Mouse (Mus musculus) heart, adult 2 months (tissue): ENCODE measurements around the gene Btbd9.

ENCODE experiments used
- CTCF ChIP-seq: fragments of 200-600 bp; IDR thresholded peaks from 2 replicates; pipeline ENCODE4 v1.8.1; 2022; ENCODE audit warnings: antibody characterized with exemption, mild to moderate bottlenecking, moderate library complexity
- EP300 ChIP-seq: fragments of 200-500 bp; IDR thresholded peaks from 2 replicates; pipeline ENCODE4 v1.6.1; 2011; ENCODE audit warnings: low read depth, low read length, control low read depth; ENCODE audit not compliant: insufficient read depth

DNA sequence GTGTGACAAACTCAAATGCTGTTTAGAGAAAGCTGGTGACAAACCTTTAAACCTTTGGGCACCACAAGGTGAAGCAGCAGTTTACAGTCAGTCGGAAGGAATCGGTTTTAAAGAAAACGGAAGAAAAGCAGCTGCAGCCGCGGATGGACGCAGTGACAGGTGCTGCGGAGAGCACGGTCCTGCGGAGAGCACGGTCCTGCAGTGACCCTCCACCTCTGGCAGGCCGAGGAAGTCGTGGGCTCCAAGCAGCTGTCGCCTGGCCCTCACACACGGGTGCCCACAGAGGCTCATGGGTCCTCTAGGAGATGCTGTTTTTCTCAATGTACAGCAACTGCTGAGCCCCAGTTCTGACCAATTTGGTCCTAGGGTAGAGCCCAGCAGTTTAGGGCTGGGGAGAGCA lies 354.6 kb downstream of the Btbd9 start:
- TF ChIP-seq CTCF (no peak), EP300 (no peak)
